Mouse (Mus musculus) stomach, embryonic 14.5 days (tissue): ENCODE results near the gene Vmn1r218. TPM values are rescaled to one million over a fixed set of nuclear protein-coding genes. Genes with fewer than 3 reads are reported as not detected.
"Not testable (repeated sequence)": the region's sequence is repeated elsewhere in the genome, so short reads cannot be mapped to it uniquely, and the experiment has no call there.

Source experiments
- ATAC-seq: fragments of 200-750 bp; cut with Nextera tagmentation; 2 replicates; pipeline ENCODE4 v1.8.0; 2017; ENCODE audit warnings: low read depth, moderate TSS enrichment; ENCODE audit not compliant: insufficient number of reproducible peaks, insufficient read depth, low FRiP score
- H3K27ac ChIP-seq: fragments of 300-500 bp; sonication (generic); 2 replicates; pipeline ENCODE4 v1.5.1; 2014; ENCODE audit warnings: mild to moderate bottlenecking, low read length, moderate library complexity, mixed read lengths
- H3K27me3 ChIP-seq: fragments of 300-500 bp; sonication (generic); 2 replicates; pipeline ENCODE4 v1.6.1; 2014; ENCODE audit warnings: low read length, control low read depth, mixed read lengths; ENCODE audit not compliant: control insufficient read depth, insufficient read depth
- H3K36me3 ChIP-seq: fragments of 300-500 bp; sonication (generic); 2 replicates; pipeline ENCODE4 v1.6.1; 2014; ENCODE audit warnings: mild to moderate bottlenecking, control low read depth, low read length, moderate library complexity, mixed read lengths; ENCODE audit not compliant: control insufficient read depth, insufficient read depth
- H3K4me1 ChIP-seq: fragments of 300-500 bp; sonication (generic); 2 replicates; pipeline ENCODE4 v1.6.1; 2014; ENCODE audit warnings: low read length, control low read depth, mixed read lengths; ENCODE audit not compliant: control insufficient read depth, insufficient read depth
- H3K4me2 ChIP-seq: fragments of 300-500 bp; sonication (generic); replicated peaks from 2 replicates; pipeline ENCODE4 v1.6.1; 2014; ENCODE audit warnings: low read depth, low read length, control low read depth
- H3K4me3 ChIP-seq: fragments of 300-500 bp; sonication (generic); 2 replicates; pipeline ENCODE4 v1.5.1; 2014; ENCODE audit warnings: low read depth, low read length, control low read depth
- H3K9ac ChIP-seq: fragments of 300-500 bp; sonication (generic); replicated peaks from 2 replicates; pipeline ENCODE4 v1.6.1; 2014; ENCODE audit warnings: low read depth, mild to moderate bottlenecking, control low read depth, low read length, moderate library complexity, mixed read lengths
- H3K9me3 ChIP-seq: fragments of 300-500 bp; sonication (generic); 2 replicates; pipeline ENCODE4 v1.6.1; 2016; ENCODE audit warnings: low read depth, low read length, control low read depth; ENCODE audit not compliant: control insufficient read depth
- WGBS: fragments of 180-500 bp; shearing (Covaris S2); extraction: QIAGEN DNeasy Blood & Tissue Kit; methylation state at CpG from one replicate; pipeline ENCODE4 v1.1.7; 2014; 5-methylcytosine and 5-hydroxymethylcytosine counted together
- polyA plus RNA-seq: library from polyadenylated mRNA; unstranded; fragments of >200 nt; fragmentation: Nextera tagmentation; extraction: Ambion mirVana; gene quantifications from 2 replicates; pipeline ENCODE4 v1.2.1, GENCODE M21; 2014

Vmn1r218 gene
- not detected in 2 replicates for polyA plus RNA-seq

DNA sequence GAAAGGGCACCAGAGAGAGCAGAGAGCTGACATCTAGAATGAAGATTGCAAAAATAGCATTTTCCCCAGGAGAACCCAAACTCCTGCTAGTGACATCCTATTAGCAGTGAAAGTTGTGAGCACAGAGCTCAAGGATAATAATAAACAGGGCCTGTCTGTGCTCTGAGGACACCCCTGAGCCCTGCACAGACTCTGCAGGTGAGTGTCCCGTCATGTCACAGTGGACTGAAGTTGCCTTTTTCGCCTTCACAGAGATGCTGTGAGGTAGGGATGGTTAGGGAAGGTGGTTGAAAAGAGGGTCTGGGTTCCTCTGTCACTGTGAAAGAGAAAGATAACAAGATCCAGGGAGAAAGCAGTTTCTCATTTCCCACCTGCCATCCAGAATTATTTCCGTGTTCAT lies at the start of gene Vmn1r218:
Vmn1r218 (plus strand) TSS at position 57 of the 400 bp plus-strand sequence.
- ATAC-seq: no peak
- Histone ChIP-seq H3K27ac (no peak within 1 kb of the TSS), H3K4me3 (no peak within 1 kb of the TSS), H3K4me2 (no peak within 1 kb of the TSS), H3K36me3 (no peaks in the 10 kb centered on the region), H3K9ac (no peak within 1 kb of the TSS), H3K27me3 (no peaks in the 10 kb centered on the region), H3K4me1 (no peaks in the 10 kb centered on the region), H3K9me3 (no peaks in the 10 kb centered on the region)
- 70% methylated on average over 3 of the region's 3 CpGs for WGBS

DNA sequence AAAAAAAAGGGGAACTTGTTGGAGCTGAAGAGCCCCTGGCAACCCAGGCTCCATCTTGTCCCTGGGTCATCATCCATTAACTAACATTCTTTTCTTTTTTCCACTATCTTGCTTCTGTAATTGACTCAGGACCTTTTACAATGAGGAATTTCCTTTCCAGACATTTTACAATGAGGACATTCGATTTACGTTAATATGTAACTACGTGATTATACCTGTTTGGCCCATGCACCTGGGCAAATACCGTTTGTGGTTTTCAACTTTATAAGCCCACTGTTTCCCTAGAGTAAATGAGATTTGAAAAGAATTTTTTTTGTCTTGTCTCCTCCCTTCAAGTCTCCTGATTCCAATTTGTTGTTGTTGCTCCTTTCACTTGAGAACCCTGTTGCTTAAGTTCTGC lies 38.6 kb upstream of the Vmn1r218 start:
- Histone ChIP-seq H3K27ac (no peak overlapping the region), H3K9me3 (no peaks in the 10 kb centered on the region), H3K4me3 (no peak overlapping the region), H3K9ac (no peak overlapping the region), H3K27me3 (no peaks in the 10 kb centered on the region), H3K36me3 (no peaks in the 10 kb centered on the region), H3K4me2 (no peak overlapping the region), H3K4me1 (no peaks in the 10 kb centered on the region)
- ATAC-seq: no peak
- WGBS: 77% methylated on average over 4 of the region's 4 CpGs

DNA sequence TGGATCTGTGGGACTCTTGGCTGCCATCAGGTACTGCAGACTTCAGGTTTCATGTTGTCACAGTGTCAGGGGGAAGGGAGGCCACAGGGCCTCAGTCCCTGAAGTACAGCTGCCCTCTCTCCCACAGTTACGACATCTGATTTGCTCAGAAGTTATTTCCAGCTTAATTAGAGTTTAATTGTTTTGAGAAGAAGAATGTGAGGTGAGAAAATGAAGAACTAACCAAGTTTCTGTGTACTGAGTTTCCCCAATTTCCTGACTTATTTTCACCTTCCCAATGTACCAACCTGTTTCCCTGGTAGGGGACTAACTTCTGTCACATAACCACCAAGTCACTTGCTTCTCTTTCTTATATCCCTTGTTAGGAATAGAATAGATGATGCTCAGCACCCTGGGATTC lies 14.8 kb upstream of the Vmn1r218 start, which contains the start of gene Vmn1r217:
Vmn1r217 (minus strand) TSS at position 101 of the 400 bp plus-strand sequence.
- H3K36me3 ChIP-seq, H3K9me3 ChIP-seq, H3K4me2 ChIP-seq, H3K4me3 ChIP-seq, H3K27ac ChIP-seq, H3K27me3 ChIP-seq, ATAC-seq, H3K9ac ChIP-seq, H3K4me1 ChIP-seq: not testable (repeated sequence)
- WGBS: 70% methylated on average over 1 of the region's 1 CpGs

DNA sequence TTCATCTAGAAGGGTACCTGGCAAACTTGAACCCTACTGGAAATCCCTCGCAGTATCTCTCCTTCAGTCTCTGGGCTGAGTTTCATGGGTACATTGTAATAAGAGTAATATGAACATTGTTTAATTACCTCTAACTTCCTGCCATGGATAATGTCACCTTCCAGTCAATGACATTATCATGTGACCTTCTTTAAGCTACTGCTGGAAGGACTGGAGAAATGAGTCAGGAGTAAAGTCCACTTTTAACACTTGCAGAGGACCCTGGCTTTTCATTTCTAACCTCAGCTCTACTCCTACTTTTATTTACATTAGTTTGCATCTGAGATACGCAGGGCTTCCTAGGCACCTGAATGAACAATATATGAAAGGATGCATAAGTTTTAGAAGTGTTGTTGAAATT lies 12.3 kb upstream of the Vmn1r218 start:
- no peak for ATAC-seq
- no peaks in the 10 kb centered on the region for H3K36me3 ChIP-seq
- H3K9ac ChIP-seq: no peak overlapping the region
- no peaks in the 10 kb centered on the region for H3K27me3 ChIP-seq
- 80% methylated on average over 2 of the region's 2 CpGs for WGBS
- no peak overlapping the region for H3K4me3 ChIP-seq
- H3K27ac ChIP-seq: no peak overlapping the region
- H3K9me3 ChIP-seq: no peaks in the 10 kb centered on the region
- H3K4me2 ChIP-seq: no peak overlapping the region
- no peaks in the 10 kb centered on the region for H3K4me1 ChIP-seq

GRCm38 (mm10) chr13:23133501-23133900 lies 546 bp downstream of the Vmn1r218 start:
- Histone ChIP-seq H3K4me2 (no peak overlapping the region), H3K36me3 (no peaks in the 10 kb centered on the region), H3K9ac (no peak overlapping the region), H3K27me3 (no peaks in the 10 kb centered on the region), H3K4me1 (no peaks in the 10 kb centered on the region), H3K4me3 (no peak overlapping the region), H3K9me3 (no peaks in the 10 kb centered on the region), H3K27ac (no peak overlapping the region)
- 55% methylated on average over 1 of the region's 1 CpGs for WGBS
- no peak for ATAC-seq

GRCm38 (mm10) chr13:23138880-23139279 lies 5.9 kb downstream of the Vmn1r218 start:
- Histone ChIP-seq H3K27ac (no peak overlapping the region), H3K27me3 (no peaks in the 10 kb centered on the region), H3K4me2 (no peak overlapping the region), H3K9me3 (no peaks in the 10 kb centered on the region), H3K4me3 (no peak overlapping the region), H3K4me1 (no peaks in the 10 kb centered on the region), H3K9ac (no peak overlapping the region), H3K36me3 (no peaks in the 10 kb centered on the region)
- WGBS: 75% methylated on average over 2 of the region's 2 CpGs
- no peak for ATAC-seq

GRCm38 (mm10) chr13:23157848-23158247 lies 24.9 kb downstream of the Vmn1r218 start:
- no peak overlapping the region for H3K27ac ChIP-seq
- no peaks in the 10 kb centered on the region for H3K4me1 ChIP-seq
- no peaks in the 10 kb centered on the region for H3K9me3 ChIP-seq
- 63% methylated on average over 3 of the region's 3 CpGs for WGBS
- no peak overlapping the region for H3K4me2 ChIP-seq
- H3K27me3 ChIP-seq: no peaks in the 10 kb centered on the region
- H3K4me3 ChIP-seq: no peak overlapping the region
- H3K9ac ChIP-seq: no peak overlapping the region
- H3K36me3 ChIP-seq: no peaks in the 10 kb centered on the region
- no peak for ATAC-seq

GRCm38 (mm10) chr13:23159012-23159411 lies 26.1 kb downstream of the Vmn1r218 start, which contains the start of gene Vmn1r219:
Gene Vmn1r219, plus strand, starts transcription at chr13:23159312.
- Histone ChIP-seq H3K9ac (no peak within 1 kb of the TSS), H3K27ac (no peak within 1 kb of the TSS), H3K4me3 (no peak within 1 kb of the TSS), H3K36me3 (no peaks in the 10 kb centered on the region), H3K4me2 (no peak within 1 kb of the TSS), H3K4me1 (no peaks in the 10 kb centered on the region), H3K9me3 (no peaks in the 10 kb centered on the region), H3K27me3 (no peaks in the 10 kb centered on the region)
- no peak for ATAC-seq
- 83% methylated on average over 4 of the region's 4 CpGs for WGBS

DNA sequence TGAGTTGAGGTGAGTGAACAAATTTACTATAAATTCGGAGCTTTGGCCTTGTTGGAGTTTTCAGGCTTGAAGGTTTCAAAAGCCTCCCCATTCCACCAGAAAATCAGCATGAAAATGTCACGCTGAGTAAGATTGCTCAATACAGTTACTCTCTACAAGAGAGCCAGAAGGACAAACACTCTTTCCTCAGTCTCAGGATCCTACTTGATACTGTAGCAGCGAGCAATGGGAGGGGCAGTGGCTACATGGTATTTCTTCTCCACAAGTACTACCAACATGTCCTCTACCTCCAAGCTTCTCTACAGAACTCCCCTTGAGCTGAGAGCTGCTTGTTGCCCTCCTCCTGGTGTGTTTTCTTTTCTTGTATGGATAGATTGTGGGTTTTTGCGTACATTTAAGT lies 33.5 kb downstream of the Vmn1r218 start:
- H3K4me1 ChIP-seq, H3K27ac ChIP-seq, H3K4me2 ChIP-seq, H3K36me3 ChIP-seq, ATAC-seq, H3K9ac ChIP-seq, H3K4me3 ChIP-seq, H3K9me3 ChIP-seq, H3K27me3 ChIP-seq: not testable (repeated sequence)
- 86% methylated on average over 4 of the region's 4 CpGs for whole genome bisulfite sequencing
